Mouse (Mus musculus): Measurements from ENCODE around the gene Prkcd. TPM values are rescaled to one million over a fixed set of nuclear protein-coding genes. Genes with fewer than 3 reads are reported as not detected.
A peak's percentile ranks its signal among the peaks of the same experiment; 100 is the strongest.

Prkcd gene
- polyA plus RNA-seq (2012), result 0.24 and 0.41 TPM in 2 replicates

GRCm38 (mm10) chr14:30625856-30626726, at the start of gene Prkcd:
Prkcd (minus strand) TSS chr14:30626210.
- H3K4me1 ChIP-seq (ENCODE audit: control insufficient read depth), result peaks cover 35% of the 10 kb centered on the region
- TF ChIP-seq TAL1 (IDR thresholded peaks at IDR 0.05; ENCODE audit: low read length), result no peak
- no peak for TF ChIP-seq GATA1 (IDR thresholded peaks at IDR 0.05; ENCODE audit: low read length)
- H3K4me3 ChIP-seq (replicated peaks), result peak within 1 kb of the TSS; percentile 75
- H3K9me3 ChIP-seq (ENCODE audit: control insufficient read depth, low read length), result no peaks in the 10 kb centered on the region
- H3K36me3 ChIP-seq (ENCODE audit: control insufficient read depth), result no peaks in the 10 kb centered on the region
- peaks cover 16% of the 10 kb centered on the region for H3K27me3 ChIP-seq (ENCODE audit: control insufficient read depth)

DNA sequence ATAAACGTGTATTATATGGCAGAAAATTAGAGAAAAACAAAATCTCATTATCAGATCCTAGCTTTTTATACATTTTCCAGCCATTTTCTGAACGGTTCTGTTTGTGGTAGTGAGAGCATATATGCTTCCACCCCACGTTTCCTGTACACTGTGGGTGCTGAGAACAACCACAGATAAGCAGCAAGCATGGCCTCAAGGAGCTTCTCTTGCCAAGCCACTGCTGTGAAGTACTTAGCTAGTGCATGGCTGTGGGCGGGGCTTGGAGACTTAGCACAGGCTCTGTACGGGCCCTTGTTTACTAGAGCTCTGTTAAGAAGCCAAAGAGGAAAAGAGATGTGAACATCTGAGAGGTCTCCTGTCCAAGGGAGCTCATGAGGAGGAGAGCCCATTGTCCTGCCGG, 48.9 kb upstream of the Prkcd start:
- Histone ChIP-seq H3K36me3 (ENCODE audit: control insufficient read depth) (peaks cover 56% of the 10 kb centered on the region), H3K4me1 (ENCODE audit: control insufficient read depth) (peaks cover 12% of the 10 kb centered on the region), H3K27me3 (ENCODE audit: control insufficient read depth) (no peaks in the 10 kb centered on the region), H3K4me3 (replicated peaks) (no peak overlapping the region), H3K9me3 (ENCODE audit: control insufficient read depth, low read length) (no peaks in the 10 kb centered on the region)
- TF ChIP-seq TAL1 (IDR thresholded peaks at IDR 0.05; ENCODE audit: low read length), result no peak
- no peak for TF ChIP-seq GATA1 (IDR thresholded peaks at IDR 0.05; ENCODE audit: low read length)

GRCm38 (mm10) chr14:30671986-30672312, 45.9 kb upstream of the Prkcd start:
- peaks cover 14% of the 10 kb centered on the region for H3K4me1 ChIP-seq (ENCODE audit: control insufficient read depth)
- H3K27me3 ChIP-seq (ENCODE audit: control insufficient read depth), result no peaks in the 10 kb centered on the region
- H3K4me3 ChIP-seq (replicated peaks), result no peak overlapping the region
- H3K36me3 ChIP-seq (ENCODE audit: control insufficient read depth), result peaks cover 60% of the 10 kb centered on the region
- no peak for TF ChIP-seq GATA1 (IDR thresholded peaks at IDR 0.05; ENCODE audit: low read length)
- TF ChIP-seq TAL1 (IDR thresholded peaks at IDR 0.05; ENCODE audit: low read length), result no peak
- H3K9me3 ChIP-seq (ENCODE audit: control insufficient read depth, low read length), result no peaks in the 10 kb centered on the region

DNA sequence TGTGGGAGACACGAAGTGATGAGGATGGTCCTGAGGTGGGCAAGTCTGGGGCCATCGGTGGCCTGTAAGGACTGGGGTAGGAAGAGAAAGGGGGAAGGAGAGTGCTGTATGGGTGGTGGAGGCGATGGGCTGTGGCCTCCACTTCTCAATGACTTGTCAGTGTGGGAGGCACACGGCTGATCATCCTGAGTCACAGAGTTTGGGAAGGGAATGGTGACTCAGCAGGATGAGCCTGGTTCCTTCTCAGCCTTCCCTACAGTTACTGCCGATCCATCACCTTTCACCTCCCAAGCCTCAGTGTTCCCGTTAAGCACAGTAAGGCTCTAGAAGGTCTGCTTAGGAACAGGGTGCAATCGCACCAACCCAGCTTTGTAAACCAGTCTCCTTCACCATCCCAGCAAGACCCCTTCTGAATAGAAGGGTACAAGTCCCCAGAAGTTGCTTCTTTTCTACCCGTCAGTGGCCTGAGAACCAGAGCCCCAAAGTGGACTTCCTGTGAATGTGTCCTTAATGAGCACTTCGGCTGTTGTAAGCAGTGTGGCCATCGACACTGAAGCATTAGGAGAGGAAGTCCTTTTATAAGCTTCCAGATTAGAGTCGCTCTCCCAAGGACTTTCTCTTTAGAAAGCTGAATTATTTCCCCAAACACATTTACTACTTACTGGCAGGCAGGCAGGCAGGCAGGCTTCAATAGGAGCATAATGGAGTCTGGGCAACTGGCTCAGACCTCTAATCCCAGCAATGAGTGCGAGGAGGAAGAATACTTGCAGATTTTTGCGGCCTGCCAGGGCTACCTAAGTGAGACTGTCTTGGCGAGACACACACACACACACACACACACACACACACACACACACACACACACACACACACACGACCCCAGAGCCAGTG, 45.3 kb upstream of the Prkcd start:
- Histone ChIP-seq H3K4me3 (replicated peaks) (no peak overlapping the region), H3K9me3 (ENCODE audit: control insufficient read depth, low read length) (no peaks in the 10 kb centered on the region), H3K27me3 (ENCODE audit: control insufficient read depth) (no peaks in the 10 kb centered on the region), H3K36me3 (ENCODE audit: control insufficient read depth) (peaks cover 60% of the 10 kb centered on the region), H3K4me1 (ENCODE audit: control insufficient read depth) (peaks cover 14% of the 10 kb centered on the region)
- TF ChIP-seq TAL1 (IDR thresholded peaks at IDR 0.05; ENCODE audit: low read length) (no peak), GATA1 (IDR thresholded peaks at IDR 0.05; ENCODE audit: low read length) (no peak)

- Histone ChIP-seq H3K9me3 (ENCODE audit: control insufficient read depth, low read length) (no peaks in the 10 kb centered on the region), H3K27me3 (ENCODE audit: control insufficient read depth) (no peaks in the 10 kb centered on the region), H3K4me3 (replicated peaks) (no peak overlapping the region), H3K36me3 (ENCODE audit: control insufficient read depth) (peaks cover 70% of the 10 kb centered on the region), H3K4me1 (ENCODE audit: control insufficient read depth) (peaks cover 13% of the 10 kb centered on the region)
- TF ChIP-seq GATA1 (IDR thresholded peaks at IDR 0.05; ENCODE audit: low read length) (no peak), TAL1 (IDR thresholded peaks at IDR 0.05; ENCODE audit: low read length) (no peak)
These were observed 44.2 kb upstream of the Prkcd start for GRCm38 (mm10) chr14:30670161-30670560.

GRCm38 (mm10) chr14:30666604-30667003, 40.6 kb upstream of the Prkcd start:
- Histone ChIP-seq H3K27me3 (ENCODE audit: control insufficient read depth) (no peaks in the 10 kb centered on the region), H3K9me3 (ENCODE audit: control insufficient read depth, low read length) (no peaks in the 10 kb centered on the region), H3K4me1 (ENCODE audit: control insufficient read depth) (peaks cover 6% of the 10 kb centered on the region), H3K36me3 (ENCODE audit: control insufficient read depth) (peaks cover 78% of the 10 kb centered on the region), H3K4me3 (replicated peaks) (no peak overlapping the region)
- TF ChIP-seq TAL1 (IDR thresholded peaks at IDR 0.05; ENCODE audit: low read length) (no peak), GATA1 (IDR thresholded peaks at IDR 0.05; ENCODE audit: low read length) (no peak)

DNA sequence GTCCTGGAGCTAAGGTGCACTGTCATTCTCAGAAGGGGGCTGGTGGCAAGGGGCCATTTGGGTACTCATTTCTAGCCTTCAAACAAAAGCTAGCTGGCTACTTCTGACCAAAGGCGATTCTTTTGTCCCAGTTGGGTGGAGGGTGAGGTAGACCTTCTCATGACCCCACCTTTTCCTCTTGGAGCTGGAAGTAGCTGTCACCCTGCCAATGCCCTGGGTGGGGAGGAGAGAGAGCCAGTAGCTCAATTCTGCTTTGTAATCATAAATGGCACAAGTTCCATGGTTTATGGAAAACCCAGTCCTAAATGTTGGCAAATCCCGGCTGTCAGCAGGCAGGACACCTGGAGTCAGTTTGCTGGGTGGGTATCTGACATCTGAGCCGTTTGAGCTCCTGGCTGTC, 40.1 kb upstream of the Prkcd start:
- no peak for TF ChIP-seq GATA1 (IDR thresholded peaks at IDR 0.05; ENCODE audit: low read length)
- no peak for TF ChIP-seq TAL1 (IDR thresholded peaks at IDR 0.05; ENCODE audit: low read length)
- no peaks in the 10 kb centered on the region for H3K9me3 ChIP-seq (ENCODE audit: control insufficient read depth, low read length)
- H3K27me3 ChIP-seq (ENCODE audit: control insufficient read depth), result no peaks in the 10 kb centered on the region
- H3K4me3 ChIP-seq (replicated peaks), result no peak overlapping the region
- H3K4me1 ChIP-seq (ENCODE audit: control insufficient read depth), result peaks cover 4% of the 10 kb centered on the region
- H3K36me3 ChIP-seq (ENCODE audit: control insufficient read depth), result peaks cover 80% of the 10 kb centered on the region

DNA sequence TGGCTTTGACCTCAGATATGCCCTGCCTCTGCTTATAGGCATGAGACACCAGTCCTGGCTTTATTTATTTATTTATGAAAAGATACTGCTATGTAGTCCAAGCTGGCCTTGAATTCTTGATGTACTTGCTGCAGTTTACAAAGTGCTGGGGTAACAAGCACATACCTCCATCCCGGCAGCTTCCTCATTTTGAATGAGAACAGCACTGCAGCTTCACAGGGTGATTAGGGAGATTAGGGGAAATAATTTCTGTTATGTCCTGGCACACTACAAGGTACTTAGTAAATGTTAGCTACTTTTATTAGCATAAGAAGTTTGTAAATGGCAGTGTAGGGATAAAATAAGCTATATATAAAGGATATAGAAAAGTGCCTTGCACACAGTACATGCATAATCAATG, 29.5 kb upstream of the Prkcd start:
- no peaks in the 10 kb centered on the region for H3K27me3 ChIP-seq (ENCODE audit: control insufficient read depth)
- peaks cover 14% of the 10 kb centered on the region for H3K36me3 ChIP-seq (ENCODE audit: control insufficient read depth)
- no peaks in the 10 kb centered on the region for H3K9me3 ChIP-seq (ENCODE audit: control insufficient read depth, low read length)
- peaks cover 20% of the 10 kb centered on the region for H3K4me1 ChIP-seq (ENCODE audit: control insufficient read depth)
- TF ChIP-seq TAL1 (IDR thresholded peaks at IDR 0.05; ENCODE audit: low read length) (no peak), GATA1 (IDR thresholded peaks at IDR 0.05; ENCODE audit: low read length) (no peak)
- no peak overlapping the region for H3K4me3 ChIP-seq (replicated peaks)

GRCm38 (mm10) chr14:30654691-30655228, 28.8 kb upstream of the Prkcd start:
- no peaks in the 10 kb centered on the region for H3K9me3 ChIP-seq (ENCODE audit: control insufficient read depth, low read length)
- H3K27me3 ChIP-seq (ENCODE audit: control insufficient read depth), result no peaks in the 10 kb centered on the region
- H3K36me3 ChIP-seq (ENCODE audit: control insufficient read depth), result peaks cover 11% of the 10 kb centered on the region
- H3K4me1 ChIP-seq (ENCODE audit: control insufficient read depth), result peaks cover 20% of the 10 kb centered on the region
- H3K4me3 ChIP-seq (replicated peaks), result peak overlapping the region; percentile 85
- TF ChIP-seq TAL1 (IDR thresholded peaks at IDR 0.05; ENCODE audit: low read length) (no peak), GATA1 (IDR thresholded peaks at IDR 0.05; ENCODE audit: low read length) (no peak)

Measured in erythroblast, embryonic 14.5 days (primary cell).